Mouse (Mus musculus) MEL (cell line): ENCODE data around the gene C130026I21Rik.
"Not testable (repeated sequence)": the region's sequence is repeated elsewhere in the genome, so short reads cannot be mapped to it uniquely, and the experiment has no call there.

Experiments used
- CTCF ChIP-seq, 3 experiments: IDR thresholded peaks in 2 of 3; conservative IDR thresholded peaks in 1 of 3; 2 replicates each; pipeline ENCODE4 v1.5.1; 2011 to 2012; ENCODE audit warnings: low read length in 3 of 3, low read depth in 2 of 3, mild to moderate bottlenecking in 2 of 3, improper control_type of control experiment in 1 of 3, inconsistent platforms in 1 of 3, mixed read lengths in 1 of 3, moderate library complexity in 1 of 3; ENCODE audit not compliant: control insufficient read depth in 1 of 3, insufficient read depth in 1 of 3, poor library complexity in 1 of 3, severe bottlenecking in 1 of 3
- JUND ChIP-seq: IDR thresholded peaks from 2 replicates; pipeline ENCODE4 v1.6.1; 2011; ENCODE audit warnings: low read depth, mild to moderate bottlenecking, improper control_type of control experiment, low read length
- MAZ ChIP-seq: IDR thresholded peaks from 2 replicates; pipeline ENCODE4 v1.6.1; 2012; ENCODE audit warnings: low read depth, mild to moderate bottlenecking, inconsistent platforms, low read length, improper control_type of control experiment
- POLR2A ChIP-seq, 2 experiments: IDR thresholded peaks; 2 replicates each; pipeline ENCODE4 v1.6.1; 2011 to 2012; ENCODE audit warnings: low read length in 2 of 2, mild to moderate bottlenecking in 2 of 2, control low read depth in 1 of 2, improper control_type of control experiment in 1 of 2, low read depth in 1 of 2, moderate library complexity in 1 of 2; ENCODE audit not compliant: control insufficient read depth in 1 of 2, insufficient read depth in 1 of 2, poor library complexity in 1 of 2
- TCF12 ChIP-seq: IDR thresholded peaks from 2 replicates; pipeline ENCODE4 v1.6.1; 2014; ENCODE audit warnings: low read depth, mild to moderate bottlenecking, inconsistent platforms, low read length, improper control_type of control experiment, moderate library complexity
- UBTF ChIP-seq: IDR thresholded peaks from 2 replicates; pipeline ENCODE4 v1.6.1; 2012; ENCODE audit warnings: low read depth, mild to moderate bottlenecking, inconsistent platforms, low read length, improper control_type of control experiment, moderate library complexity, borderline replicate concordance; ENCODE audit not compliant: insufficient read depth

DNA sequence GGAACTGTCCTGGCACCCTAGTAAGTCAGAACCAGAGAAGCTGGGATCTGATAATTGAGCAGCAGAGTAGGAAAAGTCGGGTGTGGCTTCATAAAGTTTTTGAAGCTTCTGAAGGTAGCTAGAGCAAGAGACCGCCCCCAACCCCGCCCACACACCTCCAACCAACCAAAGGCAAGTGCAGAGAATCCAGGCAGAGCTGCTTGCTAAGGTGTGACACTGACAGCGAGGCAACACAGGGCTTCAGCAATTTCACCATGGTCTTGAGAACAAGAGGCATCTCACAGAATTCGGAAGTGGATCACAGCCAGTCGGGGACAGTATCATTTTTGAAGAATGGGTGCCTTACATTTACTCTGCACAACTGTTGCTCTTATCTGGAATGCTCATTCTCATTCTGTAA, at the start of gene C130026I21Rik:
- not testable (repeated sequence) for TF ChIP-seq MAZ; POLR2A (IDR thresholded peaks at IDR 0.05; ENCODE audit: control insufficient read depth in 1 of 2, insufficient read depth in 1 of 2, low read depth in 1 of 2, low read length in 2 of 2, poor library complexity in 1 of 2); UBTF; CTCF (IDR thresholded peaks at IDR 0.05 in 2 of 3, conservative IDR thresholded peaks at IDR 0.05 in 1 of 3; ENCODE audit: control insufficient read depth in 1 of 3, insufficient read depth in 1 of 3, low read depth in 2 of 3, low read length in 3 of 3, poor library complexity in 1 of 3, severe bottlenecking in 1 of 3); JUND; TCF12
